Mouse (Mus musculus) kidney, adult 18-20 months (tissue): ENCODE measurements around the gene Stk10.
A peak's percentile ranks its signal among the peaks of the same experiment; 100 is the strongest.
"Not testable (repeated sequence)": the region's sequence is repeated elsewhere in the genome, so short reads cannot be mapped to it uniquely, and the experiment has no call there.

Source experiments
- DNase-seq: peaks from one replicate; pipeline ENCODE4 v3.0.0; 2021

The Stk10 gene

DNA sequence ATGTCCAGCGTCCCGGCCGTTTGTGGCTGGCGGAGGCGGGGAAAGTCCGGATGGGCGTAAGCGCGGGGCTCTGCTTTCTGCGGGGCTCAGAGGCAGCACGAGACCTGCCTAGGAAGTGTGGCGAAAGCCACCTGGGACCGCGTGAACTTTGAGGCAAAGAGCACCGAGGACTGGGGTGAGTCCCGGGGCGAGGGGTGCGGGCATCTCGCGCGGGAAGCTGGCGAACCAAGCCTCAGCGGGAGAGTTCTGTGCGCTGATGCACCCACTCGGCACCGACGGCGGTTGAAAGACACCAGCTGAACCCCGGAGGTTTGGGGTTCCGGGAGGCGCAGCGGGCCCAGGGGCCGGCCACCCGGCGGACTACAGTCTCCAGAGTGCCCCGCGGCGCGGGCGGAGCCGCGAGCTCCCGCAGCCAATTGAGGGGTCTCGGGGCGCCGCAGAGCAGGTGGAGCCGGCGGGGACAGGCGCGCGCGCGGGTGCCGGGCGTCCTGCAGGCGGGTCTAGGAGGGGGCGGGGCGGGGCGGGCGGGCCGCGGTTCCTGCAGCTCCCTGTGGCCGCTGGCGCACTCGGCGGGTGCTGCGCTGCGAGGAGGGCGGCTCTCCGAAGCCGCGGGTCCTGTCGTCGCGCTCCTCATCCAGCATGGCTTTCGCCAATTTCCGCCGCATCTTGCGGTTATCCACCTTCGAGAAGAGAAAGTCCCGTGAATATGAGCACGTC is at the start of gene Stk10:
TSS of gene Stk10 (plus strand) at position 541 of the 717 bp plus-strand sequence.
- peak; percentile 90 for DNase-seq

DNA sequence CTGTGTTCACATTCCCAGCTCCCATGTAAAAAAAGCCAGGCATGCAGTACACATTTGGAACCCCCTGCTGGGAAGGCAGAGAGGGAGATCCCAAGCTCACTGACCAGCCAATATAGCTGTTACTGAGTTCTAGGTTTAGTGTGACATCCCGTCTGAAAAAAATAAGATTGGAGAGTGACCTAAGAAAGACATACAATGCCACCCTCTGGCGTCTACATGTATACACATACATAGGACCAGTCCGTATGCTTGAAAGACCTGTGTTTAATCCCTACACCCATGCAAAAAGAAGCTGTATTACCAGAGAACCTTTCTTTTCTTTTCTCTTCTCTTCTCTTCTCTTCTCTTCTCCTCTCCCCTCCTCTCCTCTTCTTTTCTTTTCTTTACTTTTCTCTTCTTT is 47.8 kb upstream of the Stk10 start:
- no peak for DNase-seq

DNA sequence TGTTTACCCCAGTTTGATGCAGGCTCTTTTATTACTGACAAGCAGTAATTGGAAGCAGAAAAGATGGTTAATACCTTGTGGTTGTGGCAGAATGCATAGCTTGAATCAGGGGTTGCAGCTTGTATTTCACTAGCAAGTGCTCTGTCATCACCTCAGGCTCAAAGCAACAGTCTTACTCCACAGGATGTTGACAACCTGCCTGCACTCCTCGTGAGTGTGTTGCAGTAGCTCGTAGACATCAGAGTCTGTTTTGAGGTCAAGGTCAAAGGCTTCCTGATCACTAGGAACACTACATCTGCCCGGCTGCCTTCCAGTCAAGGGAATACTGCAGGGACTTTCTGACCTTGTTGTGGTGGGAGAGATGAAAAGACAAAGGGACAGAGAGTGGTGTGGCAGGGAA is 46.5 kb upstream of the Stk10 start:
- no peak for DNase-seq

DNA sequence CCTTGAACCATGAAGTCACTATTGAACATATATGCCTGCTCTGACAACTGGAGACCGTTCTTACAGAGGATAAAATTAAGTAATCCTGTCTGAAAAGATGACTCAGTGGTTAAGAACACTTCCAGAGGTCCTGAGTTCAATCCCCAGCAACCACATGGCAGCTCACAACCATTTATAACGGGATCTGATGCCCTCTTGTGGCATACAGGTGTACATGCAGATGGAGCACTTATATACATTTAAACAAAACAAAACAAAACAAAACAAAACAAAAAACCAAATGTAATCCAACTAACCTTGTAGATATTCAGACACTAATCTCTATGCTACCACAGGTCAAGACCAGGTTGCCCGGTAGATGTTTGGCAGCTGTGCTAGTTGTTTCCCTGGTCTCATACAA is 45.6 kb upstream of the Stk10 start:
- DNase-seq: no peak

DNA sequence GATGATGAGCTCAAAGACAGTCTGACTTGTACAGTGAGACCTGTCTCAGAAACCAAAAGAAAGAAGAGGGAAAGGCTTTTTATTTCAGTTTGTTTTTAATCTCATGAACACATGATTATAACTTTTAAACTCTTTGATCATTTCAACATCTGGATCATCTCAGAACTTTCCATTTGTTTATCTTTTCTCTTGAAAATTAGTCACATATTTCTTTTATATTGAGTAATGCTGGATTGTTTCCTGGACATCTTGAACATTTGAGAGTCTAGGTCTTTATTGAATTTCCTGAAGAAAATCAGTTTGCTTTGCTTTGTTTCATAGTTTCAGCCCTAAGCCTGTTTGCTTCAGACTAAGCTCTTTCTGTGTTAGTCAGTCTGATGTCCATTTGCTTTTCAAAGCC is 44.8 kb upstream of the Stk10 start:
- DNase-seq: no peak

DNA sequence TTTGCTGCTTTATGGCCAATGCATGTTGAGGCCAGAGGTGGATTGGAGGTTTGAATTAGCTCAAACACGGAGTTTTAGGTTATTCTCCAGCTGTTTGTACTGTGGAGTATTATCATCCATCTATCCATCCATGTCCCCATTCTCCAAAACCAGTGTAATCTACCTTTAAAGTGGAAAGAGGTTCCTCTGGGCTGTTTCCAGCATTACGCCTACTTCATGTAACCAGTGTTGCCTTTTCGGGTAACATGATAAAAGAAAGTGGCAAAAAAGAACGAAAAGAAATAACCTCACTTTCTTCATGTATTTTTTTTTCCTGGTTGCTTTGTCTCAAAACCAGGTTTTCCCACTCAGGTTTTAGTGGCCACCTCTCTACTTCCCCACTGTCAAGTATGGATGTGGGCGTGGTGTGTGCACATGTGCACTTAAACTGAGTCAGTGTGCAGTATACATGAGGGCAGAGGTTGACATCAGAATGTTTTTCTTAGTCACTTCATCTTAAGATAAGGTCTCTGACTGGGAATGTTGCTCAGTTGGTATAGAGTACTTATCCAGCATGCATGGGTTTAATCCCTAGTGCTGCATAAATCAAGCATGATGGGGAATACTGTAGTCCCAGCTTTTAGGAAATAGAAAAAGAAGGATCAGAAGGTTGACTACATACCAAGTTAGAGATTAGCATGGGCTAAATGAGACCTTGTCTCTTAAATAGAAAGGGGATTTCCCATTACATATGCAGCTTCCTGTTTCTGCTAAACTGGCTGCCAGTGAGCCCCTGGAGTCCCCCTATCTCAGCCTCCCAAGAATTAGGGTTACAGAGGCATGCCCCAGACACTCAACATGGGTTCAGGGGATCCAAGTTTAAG is 44.1 kb upstream of the Stk10 start:
- DNase-seq: no peak

DNA sequence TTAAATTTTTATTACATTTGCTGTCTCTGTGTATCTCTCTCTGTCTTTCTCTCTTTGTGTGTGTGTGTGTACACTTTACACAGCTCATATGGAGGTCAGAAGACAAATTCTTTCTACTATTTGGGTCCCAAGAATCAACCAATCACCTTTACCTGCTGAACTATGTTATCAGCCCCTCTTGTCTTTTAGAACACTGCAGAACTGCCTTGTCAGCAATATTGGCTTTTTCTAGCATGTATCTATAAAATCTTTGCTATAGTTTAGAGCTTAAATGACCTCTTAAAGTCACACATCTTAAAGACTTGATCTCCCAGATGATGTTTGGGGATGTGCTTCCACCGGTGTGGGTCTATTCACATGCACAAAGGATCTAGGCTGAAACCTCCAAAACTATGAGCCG is 42.0 kb upstream of the Stk10 start:
- no peak for DNase-seq

DNA sequence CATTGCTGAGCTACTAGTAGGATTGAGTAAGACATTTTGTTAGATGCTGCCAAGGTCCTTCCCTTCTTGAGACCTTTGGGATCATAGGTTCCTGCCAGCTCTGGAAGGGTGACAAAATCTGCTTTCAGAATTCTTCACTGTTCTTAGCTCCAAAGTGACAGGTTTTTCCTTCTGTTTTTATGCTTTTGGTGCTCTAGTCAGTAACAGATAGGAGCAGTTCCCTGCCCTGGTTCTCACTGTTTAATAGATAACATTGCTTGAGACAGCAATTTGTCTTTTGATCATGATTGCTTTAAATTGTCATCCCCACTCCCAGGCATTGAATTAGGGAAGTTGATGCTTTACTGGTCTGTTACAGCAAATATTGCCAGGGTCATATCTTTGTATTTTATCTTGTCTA is 39.8 kb upstream of the Stk10 start:
- no peak for DNase-seq

DNA sequence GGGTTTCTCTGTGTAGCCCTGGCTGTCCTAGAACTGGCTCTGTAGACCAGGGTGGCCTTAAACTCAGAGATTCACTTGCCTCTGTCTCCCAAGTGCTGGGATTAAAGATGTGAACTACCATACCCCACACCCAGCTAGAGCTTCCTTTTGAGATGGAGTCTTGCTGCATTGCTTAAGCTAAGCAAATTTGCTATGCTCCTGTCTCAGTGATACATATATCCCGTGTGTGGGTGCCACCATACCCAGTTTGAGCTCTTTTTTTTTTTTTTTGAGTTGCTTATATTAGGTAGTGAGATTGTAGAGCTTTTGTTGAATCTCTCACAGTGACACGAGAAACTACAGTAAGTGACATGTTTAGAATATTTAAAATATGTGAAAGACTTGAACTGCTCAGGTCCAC is 37.8 kb upstream of the Stk10 start:
- DNase-seq: no peak

DNA sequence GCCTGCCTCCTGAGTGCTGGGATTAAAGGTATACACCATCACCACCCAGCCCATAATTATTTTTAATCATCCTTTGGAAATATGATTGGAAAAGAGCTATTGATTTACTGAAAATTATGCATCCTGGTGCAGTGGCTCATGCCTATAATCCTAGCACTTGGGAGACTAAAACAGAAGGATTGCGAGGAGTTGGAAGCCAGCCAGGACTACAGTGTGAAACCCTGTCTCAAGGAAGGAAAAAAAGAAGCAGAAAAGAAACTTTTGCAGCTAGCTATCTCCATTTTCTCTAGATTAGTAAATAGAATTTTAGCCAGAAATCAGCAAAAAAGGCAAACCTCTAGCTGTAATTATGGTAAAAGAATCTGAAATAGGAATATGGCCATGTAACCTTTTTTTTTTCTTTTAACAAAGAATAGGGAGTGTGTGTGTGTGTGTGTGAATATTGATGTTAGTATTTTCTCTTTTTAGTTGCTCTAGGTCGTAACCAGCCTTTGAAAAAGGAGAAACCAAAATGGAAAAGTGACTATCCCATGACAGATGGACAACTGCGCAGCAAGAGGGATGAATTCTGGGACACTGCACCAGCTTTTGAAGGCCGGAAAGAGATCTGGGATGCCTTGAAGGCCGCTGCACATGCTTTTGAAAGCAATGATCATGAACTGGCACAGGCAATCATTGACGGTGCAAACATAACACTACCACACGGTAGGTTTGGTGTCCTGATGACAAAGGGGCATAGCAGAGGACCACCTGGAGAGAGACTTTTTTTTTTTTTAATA is 34.2 kb upstream of the Stk10 start:
- peak; percentile 9 for DNase-seq

DNA sequence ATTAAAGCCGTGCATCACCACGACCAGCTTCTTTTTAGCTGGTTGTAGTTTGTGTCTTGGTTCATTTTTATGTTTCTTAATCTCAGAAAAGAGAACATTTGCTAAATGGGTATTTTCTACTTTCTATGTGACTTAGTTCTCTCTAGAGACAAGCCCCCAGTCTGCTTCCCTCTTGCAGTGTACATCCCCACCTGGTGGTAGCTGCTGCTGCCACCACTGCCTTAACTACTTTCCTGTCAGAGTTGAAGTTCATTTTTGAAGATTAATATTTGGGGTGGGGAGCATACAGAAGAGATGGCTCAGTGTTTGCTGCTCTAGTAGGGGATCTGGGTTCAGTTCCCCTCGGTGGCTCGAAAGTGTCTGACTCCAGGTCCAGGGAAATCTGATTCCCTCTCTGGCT is 33.2 kb upstream of the Stk10 start:
- no peak for DNase-seq

DNA sequence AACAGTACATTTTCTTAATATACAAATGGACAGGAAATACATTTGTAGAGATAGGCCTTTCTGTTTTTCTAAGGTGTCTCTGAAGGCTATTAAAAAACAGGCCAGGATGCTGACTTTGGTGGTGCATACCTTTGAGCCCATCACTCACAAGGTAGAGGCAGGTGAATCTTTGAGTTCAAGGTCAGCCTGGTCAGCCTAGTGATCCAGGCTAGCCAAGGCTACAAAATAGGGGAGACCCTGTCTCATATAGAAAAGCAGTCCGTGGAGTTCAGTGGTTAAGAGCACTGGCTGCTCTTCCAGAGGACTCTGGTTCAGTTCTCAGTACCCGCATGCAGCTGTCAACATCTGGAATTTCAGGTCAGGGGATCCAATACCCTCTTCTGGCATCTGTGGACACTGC is 29.4 kb upstream of the Stk10 start:
- no peak for DNase-seq

DNA sequence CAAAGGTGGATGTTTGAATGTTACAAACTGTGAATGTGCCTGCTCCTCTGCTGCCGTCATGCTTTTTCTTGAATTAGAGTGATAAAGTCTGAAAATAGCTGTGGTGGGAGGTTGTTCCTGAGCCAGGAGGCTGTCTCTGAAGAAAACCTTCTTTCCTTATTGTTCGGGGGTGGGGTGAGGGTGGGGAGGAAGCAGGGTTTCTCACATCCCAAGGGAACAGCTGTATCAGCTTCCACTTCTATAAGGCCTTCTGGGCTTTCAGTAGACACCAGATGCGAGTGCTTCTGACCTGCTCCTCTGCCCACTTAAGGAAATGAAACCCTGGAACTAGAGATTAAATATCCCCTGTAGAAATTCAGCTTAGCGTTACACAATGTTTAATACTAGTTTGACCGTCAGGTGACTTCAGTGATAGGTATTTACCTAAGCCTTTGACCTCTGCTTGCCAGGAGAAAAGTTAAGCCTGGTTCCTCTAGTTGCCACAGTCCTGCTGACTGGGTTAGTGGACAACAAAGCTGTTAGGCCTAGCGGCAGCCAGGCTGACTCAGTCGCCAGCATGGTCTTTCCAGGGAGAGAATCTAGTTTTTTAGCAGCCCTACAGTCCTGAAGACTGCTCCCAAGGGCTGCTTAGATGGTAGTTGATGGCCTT is 27.9 kb upstream of the Stk10 start:
- DNase-seq: no peak

DNA sequence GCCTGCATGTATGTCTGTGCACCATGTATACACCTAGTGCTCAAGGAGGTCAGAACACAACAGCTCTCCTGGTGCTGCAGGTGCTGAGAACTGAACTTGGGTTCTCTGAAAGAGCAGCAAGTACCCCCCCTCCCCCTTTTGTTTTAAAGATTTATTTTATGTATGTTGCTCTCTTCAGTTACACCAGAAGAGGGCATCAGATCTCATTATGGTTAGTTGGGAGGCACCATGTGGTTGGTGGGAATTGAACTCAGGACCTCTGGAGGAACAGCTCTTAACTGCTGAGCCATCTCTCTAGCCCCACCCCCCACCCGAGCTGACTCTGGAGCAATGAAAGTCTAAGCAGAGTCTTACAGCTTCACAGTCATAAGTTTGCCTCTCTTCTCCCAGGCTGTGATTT is 22.2 kb upstream of the Stk10 start:
- no peak for DNase-seq

DNA sequence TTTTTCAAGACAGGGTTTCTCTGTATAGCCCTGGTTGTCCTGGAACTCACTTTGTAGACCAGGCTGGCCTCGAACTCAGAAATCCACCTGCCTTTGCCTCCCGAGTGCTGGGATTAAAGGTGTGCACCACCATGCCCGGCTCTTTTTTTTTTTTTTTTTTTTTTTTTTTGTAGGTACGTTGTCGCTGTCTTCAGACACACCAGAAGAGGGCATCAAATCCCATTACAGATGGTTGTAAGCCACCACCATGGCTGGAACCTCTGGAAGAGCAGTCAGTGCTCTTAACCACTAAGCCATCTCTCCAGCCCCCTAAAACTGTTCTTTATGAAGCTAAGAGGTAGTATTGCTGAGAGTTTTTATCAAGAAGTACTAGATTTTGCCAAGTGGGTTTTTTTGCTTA is 18.3 kb upstream of the Stk10 start:
- DNase-seq: not testable (repeated sequence)

DNA sequence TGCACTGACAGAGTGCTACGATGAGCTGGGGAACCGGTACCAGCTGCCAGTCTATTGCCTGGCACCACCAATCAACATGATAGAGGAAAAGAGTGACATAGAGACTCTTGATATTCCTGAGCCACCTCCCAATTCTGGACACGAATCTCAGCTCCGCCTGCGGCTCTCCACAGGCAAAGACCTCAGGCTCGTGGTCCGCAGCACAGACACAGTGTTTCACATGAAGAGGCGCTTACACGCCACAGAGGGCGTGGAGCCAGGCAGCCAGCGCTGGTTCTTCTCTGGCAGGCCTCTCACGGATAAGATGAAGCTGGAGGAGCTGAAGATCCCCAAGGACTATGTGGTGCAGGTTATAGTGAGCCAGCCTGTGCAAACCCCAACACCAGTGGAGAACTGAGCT is 17.0 kb upstream of the Stk10 start:
- no peak for DNase-seq

DNA sequence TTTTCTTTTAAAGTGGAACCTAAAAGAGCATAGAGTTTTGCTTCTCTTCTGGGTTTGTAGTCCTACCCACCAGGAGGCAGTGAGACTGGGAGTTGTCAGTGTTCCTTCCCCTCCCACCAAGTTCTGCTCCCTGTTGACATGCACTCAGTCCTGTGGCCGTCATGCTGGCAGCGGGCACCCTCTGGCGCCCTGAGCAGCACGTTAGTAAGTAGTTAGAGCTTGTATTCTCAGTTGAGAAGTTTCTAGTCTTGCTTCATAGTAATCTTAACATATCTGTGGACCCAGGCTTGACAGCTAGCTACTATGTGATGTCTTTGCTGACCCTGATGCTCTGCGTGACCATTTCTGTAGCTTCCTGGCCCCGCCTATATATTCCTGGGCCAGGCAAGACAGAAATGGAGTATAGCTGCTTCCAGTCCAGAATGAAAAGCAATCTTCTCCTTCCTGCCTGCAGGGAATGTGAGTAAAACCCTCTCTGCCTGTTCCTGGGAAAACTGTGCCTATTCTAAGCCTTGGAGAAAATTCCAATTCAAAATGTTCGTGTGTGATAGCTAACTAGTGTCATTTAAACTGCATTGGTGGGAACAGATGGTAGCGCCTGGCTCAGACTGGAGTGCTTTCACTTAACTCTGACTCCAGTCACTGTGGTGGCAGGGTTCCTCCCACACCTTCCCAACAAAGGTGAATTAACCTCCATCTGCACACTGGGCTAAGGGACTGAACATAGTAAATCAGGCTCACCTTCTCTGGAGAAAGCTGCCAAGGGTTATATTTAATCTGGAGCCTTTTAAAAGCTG is 16.0 kb upstream of the Stk10 start:
- no peak for DNase-seq

DNA sequence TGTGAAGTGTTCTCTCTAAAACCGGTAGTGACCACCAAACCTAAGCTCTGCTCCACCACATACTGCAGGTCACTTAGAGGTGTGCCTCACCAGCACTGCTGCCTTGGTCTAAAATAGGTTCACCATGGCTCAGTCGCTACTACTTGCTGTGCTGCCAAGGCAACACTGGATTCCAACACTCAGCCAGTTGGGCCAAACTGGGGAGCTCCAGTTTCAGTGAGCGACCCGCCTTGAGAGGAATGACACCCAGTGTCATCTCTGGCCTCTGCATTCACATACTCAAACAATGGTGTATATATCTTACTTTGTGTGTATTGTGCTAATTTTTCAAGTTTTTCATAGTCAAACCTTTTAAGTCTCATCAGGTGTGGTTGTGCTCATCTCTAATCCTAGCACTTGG is 14.3 kb upstream of the Stk10 start:
- no peak for DNase-seq

DNA sequence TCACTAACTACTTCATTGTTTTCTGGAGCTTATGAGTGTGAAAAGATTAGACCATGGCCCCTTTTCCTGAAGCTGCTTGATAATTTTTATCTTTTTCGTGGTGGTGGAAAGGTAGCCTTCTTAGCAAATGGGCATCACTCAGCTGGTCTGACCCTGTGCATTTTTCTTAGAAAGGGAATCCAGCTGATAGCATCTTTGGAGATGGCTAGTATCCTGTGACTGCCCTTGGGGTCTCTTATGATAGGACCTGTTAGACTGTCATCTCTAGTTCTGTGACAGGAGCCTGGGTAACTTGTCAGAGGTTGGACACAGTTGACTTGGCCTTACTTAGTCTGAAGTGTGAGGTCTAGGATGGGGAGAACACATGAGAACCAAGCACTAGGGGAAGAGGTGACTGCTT is 13.8 kb upstream of the Stk10 start:
- no peak for DNase-seq

DNA sequence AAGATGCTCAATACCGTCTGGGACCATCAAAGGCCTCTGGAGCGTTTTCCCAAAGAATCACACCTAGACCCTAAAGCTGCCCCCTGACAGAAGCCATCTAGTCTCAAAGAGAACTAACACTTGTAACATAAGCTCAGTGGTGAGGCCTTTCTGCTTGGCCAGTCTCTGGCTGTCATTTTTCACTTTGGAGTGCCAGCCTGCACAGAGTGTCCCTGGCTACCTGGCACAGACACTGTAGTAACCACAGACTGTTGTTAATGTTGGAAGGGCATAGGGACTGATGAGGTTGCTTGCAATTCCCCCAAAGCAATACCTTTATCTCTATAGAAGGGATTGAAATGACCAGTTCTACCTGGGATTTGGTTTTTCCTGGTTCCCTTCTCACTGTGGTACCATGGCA is 11.9 kb upstream of the Stk10 start:
- DNase-seq: no peak

DNA sequence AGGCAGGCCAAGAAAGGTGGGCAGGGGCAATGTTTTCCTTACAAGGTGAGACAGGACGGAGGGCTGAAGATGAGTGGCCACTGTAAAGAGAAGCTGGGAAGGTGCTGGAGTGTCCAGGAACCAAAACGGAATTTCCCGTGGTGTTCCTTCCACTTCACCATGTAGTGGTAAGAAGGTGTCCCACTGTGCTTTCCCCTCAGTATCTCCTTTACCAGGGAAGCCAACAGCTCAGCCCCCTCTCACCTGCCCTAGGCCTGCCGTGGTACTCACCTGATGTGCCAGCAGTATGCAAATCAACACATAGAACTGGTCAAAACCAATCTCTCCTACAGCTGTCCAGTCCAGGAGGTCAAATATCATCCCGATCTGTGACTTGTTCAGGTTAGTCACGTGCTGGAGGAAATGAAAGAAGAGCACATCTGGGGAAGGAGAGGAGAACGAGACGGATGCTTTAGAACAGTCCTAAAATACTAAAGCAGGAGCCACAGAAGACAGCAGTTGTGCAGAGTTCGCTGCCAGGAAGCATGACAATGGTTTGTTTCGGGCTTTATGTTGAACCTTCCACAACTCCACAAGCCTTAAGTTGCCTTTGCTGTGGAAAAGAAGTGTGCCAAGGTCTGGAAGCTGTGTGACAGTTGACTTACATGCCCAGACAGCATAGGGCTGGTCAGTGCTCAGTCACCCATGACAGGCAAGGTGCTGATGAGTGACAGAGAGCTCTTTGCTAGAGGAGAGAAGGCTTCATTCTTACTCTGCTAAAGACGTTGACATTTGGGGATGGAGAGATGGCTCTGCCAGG is 8.8 kb upstream of the Stk10 start:
- no peak for DNase-seq

DNA sequence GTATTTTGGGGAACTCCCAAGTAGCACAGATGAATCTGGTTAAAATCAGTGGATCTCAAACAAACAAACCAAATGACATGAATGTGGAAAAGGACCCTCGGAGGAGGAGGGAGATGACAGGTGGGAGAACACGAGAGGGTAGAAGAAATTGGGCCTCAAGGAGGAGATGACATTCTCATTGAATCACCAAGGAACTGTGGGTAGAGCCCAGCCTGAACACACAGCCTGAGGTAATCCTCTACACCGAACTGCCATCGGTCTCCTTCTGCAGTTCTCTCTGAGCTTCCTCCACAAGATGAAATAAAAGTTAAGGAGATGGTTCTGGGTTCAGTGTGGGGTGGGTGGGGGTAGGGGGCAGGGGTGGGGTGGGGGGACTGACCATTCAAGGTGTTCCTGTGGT is 6.1 kb upstream of the Stk10 start:
- no peak for DNase-seq
